Mouse (Mus musculus) subcutaneous adipose tissue, adult 2 months (tissue): ENCODE results near the gene Cdpf1. TPM values are rescaled to one million over a fixed set of nuclear protein-coding genes. Genes with fewer than 3 reads are reported as not detected.

Experiments used
- polyA plus RNA-seq: library from polyadenylated mRNA; depleted of rRNA; stranded (reverse); fragments of >200 nt; gene quantifications from 2 replicates; pipeline ENCODE4 v1.2.3, GENCODE M21; 2012; ENCODE audit warnings: low replicate concordance; rRNA removed

Cdpf1 gene
- 39.6 and 77.1 TPM in 2 replicates for polyA plus RNA-seq

DNA sequence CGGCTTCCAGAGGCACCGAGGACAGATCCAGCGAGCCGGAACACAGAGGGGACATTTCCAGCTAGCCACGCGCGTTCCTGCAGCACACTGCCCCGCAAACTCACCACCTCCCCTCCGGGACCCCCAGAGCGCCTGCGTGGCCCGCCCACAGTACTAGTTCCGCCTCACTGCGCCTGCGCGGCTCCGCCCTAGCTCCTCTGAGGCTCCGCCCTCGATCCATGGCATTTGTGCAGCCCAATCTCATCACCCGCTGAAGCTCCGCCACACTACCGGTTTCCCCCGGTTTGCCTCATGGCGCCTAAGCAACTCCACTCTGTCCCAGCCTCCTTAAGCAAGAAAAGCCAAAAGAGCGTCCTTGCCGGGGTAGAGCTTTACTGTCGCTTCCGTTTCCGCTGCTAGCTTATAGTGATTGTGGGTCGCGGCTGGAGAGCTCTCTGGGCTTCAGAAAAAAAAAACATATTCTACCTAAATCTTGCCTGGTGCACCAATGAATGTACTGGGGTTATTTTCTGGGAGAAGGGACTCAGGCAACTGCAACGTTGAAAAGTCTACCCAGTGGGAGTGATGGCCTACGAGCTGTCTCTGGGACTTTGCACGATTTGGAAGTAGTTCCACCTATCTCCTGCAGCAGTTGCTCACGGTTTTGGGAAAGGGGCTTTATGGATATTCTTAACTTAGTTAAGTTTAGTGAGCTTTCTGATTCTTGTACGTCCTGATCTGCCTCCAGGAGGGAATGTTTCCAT lies at the start of gene Cdpf1:
Gene Cdpf1 (minus strand): TSS at position 163 of the 743 bp plus-strand sequence.

DNA sequence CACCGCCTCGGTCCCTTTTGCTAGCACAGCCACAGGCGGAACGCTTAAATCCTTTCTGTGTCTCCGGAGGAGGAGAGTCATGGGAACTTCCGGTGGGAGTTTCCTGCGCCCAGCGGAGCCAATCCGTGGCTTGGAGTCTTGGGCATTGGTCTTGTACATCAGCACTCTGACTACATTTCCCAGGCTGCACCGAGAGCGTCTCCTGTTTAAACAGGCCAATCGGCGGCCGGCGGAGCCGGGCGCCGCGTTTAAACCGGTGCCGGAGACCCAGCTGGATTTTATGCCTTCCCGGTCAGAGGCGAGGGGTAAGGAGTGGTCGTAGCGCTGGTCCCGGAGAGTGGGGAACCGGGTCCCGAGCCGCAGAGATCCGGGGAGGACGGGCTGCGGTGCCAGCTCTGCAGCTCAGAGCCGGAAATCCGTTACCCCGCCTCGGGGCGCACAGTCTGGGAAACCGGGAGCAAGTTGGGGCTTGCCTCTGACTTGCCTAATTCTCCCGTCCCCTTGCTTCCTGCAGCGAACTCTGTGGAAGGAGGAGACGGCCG lies 48.1 kb upstream of the Cdpf1 start, which contains the start of gene Gtse1:
Gene Gtse1 (plus strand): TSS at position 256 of the 542 bp plus-strand sequence.

DNA sequence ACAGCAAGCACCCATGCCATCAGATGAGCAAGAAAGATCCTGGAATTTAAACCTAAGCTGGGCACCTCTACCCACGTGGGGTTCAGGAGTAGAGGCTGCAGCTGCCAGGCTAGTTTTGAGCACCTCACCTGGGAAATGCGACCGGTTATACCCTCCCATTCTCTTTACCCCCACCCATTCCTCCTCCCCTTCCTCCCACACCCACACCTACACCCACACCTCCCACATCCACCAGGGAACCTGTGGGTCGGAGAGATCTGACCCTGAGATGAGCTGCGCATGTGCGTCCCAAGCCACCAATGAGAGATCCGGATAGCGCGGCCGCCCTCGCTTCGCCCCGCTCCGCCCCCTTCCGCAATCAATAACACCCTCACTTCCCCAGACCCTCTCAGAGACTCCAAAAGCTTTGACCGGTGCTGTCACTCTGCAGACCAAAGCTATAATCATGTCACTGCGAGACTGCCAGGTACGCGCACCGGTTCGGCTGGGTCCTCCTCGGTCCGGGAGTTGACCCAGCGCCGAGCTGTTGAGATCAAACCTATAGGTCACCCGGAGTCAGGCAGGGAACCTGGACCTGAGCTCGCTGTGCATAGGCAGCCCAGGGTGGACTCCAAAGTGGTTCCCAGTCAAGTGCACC lies 20.6 kb upstream of the Cdpf1 start, which contains the start of gene Ttc38:
Gene Ttc38 (plus strand): TSS at position 353 of the 637 bp plus-strand sequence.

DNA sequence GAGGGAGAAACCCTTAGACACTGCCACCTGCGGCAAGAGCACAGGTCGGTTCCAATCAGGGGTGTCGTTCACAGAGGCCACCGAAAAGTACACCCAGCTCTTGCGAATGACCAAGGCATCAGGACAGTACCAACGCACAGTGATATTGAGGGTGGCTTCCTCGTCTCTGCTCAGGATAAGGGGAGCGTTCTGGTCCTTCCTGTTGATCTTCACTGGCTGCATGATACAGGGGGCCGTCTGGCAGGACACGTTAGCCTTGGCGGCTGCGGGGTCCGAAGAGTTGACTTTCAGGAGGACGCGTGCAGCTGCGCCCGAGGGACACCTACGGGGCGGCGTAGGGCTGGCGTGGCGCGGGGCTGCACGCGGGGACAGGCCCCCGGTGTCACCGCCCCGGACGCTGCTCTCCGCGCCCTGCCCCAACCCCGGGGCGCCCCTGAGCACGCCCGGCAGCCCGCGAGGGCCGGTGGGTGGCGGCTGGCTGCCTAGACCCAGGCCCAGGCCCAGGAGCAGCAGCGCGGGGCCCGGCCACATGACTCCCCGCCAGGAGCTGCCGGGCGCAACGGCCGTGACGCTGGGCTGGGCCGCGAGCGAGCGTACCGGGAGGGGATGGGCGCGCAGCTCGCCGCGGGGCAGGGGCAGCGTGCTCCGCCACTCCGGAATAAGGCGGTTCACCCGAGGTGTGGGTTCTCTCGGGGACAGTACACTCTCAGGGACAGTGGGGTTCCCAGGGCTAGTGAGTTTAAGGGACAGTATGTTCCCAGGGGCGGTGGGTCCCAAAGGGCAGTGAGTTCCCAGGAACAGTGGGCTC lies 9.9 kb upstream of the Cdpf1 start, which contains the start of gene Pkdrej:
Gene Pkdrej (minus strand): TSS at position 532 of the 808 bp plus-strand sequence.

Other genes with a start within 250 kb of the Cdpf1 start
- 0.13 and 6.0 TPM in 2 replicates for gene Wnt7b, start 229.2 kb downstream of the Cdpf1 start, polyA plus RNA-seq
- gene Ppara, start 76.7 kb downstream of the Cdpf1 start, polyA plus RNA-seq: 3.7 and 6.3 TPM in 2 replicates
- 0.06 and 1.2 TPM in 2 replicates for gene Pkdrej, start 10.0 kb upstream of the Cdpf1 start, polyA plus RNA-seq
- 11.7 and 12.6 TPM in 2 replicates for gene Ttc38, start 20.6 kb upstream of the Cdpf1 start, polyA plus RNA-seq
- 2.2 and 5.8 TPM in 2 replicates for gene Gtse1, start 48.0 kb upstream of the Cdpf1 start, polyA plus RNA-seq
- 27.9 and 49.0 TPM in 2 replicates for gene Trmu, start 67.6 kb upstream of the Cdpf1 start, polyA plus RNA-seq
- 0.69 and 9.4 TPM in 2 replicates for gene Celsr1, start 222.1 kb upstream of the Cdpf1 start, polyA plus RNA-seq
- 26.2 and 35.6 TPM in 2 replicates for gene Gramd4, start 246.0 kb upstream of the Cdpf1 start, polyA plus RNA-seq